Mouse (Mus musculus) Patski (cell line): Measurements from ENCODE around the gene Lhx4. TPM values are rescaled to one million over a fixed set of nuclear protein-coding genes. Genes with fewer than 3 reads are reported as not detected.

Experiments used
- ATAC-seq: fragments of 100-300 bp; one replicate; pipeline ENCODE4 v1.8.0; 2021
- CTCF ChIA-PET: fragments of 350-600 bp; sonication (Branson Sonifier 250); formaldehyde crosslinking; loops from one replicate; lab custom pipeline; 2022; ENCODE audit warnings: inconsistent platforms; lab: Charles Lee
- POLR2A ChIA-PET: fragments of 350-600 bp; sonication (Branson Sonifier 250); formaldehyde crosslinking; loops from one replicate; lab custom pipeline; 2022; ENCODE audit warnings: antibody characterized with exemption, inconsistent platforms; lab: Charles Lee
- DNase-seq: peaks from one replicate; pipeline ENCODE4 v3.0.0-alpha.2; 2011; ENCODE audit warnings: low read depth, low spot score
- H3K27me3 ChIP-seq: fragments of 371-371 bp; one replicate; pipeline ENCODE4 v1.5.1; 2021
- CTCF ChIP-seq: fragments of 100-300 bp; IDR thresholded peaks from one replicate; pipeline ENCODE4 v1.5.1; 2021
- in situ Hi-C: fragments of 300-500 bp; cut with MboI; formaldehyde crosslinking; loops from 3 replicates; pipeline ENCODE4 v1.11.1; 2018; ENCODE audit warnings: low pct_unique_long_range_greater_than_20kb, mixed read lengths
- polyA plus RNA-seq: library from polyadenylated mRNA; unstranded; gene quantifications from one replicate; pipeline ENCODE4 v1.2.3, GENCODE M21; 2021

Gene Lhx4
- polyA plus RNA-seq, 1 experiment from 2014 or later = not detected

- CTCF ChIA-PET = interaction anchor here (0.6 to 6.4 kb wide), 7 partner anchors 8 to 217 kb away, joined by 3 to 45 read pairs (median 5); no protein-coding TSS in a partner anchor
- no peak for DNase-seq
- POLR2A ChIA-PET = no interaction called here
- no peak for TF ChIP-seq CTCF
- H3K27me3 ChIP-seq = no peaks in the 10 kb centered on the region
- ATAC-seq = no peak
- in situ Hi-C loops = loop anchor here (5.0 to 10.0 kb wide), 2 partner anchors 207 to 500 kb away; no protein-coding TSS in a partner anchor
Observed at GRCm38 (mm10) chr1:155784343-155785205, 33.1 kb upstream of the Lhx4 start.

GRCm38 (mm10) chr1:155782382-155782781 is 30.9 kb upstream of the Lhx4 start:
- POLR2A ChIA-PET = interaction anchor here (0.6 kb wide), 1 partner anchor 17 kb away, joined by 3 read pairs; no protein-coding TSS in a partner anchor
- no peaks in the 10 kb centered on the region for H3K27me3 ChIP-seq
- CTCF ChIA-PET = interaction anchor here (6.4 kb wide), 1 partner anchor 206 kb away, joined by 45 read pairs; no protein-coding TSS in a partner anchor
- DNase-seq (no peak), ATAC-seq (no peak)
- in situ Hi-C loops = loop anchor here (10.0 kb wide), 1 partner anchor 498 kb away; no protein-coding TSS in a partner anchor
- no peak for TF ChIP-seq CTCF

DNA sequence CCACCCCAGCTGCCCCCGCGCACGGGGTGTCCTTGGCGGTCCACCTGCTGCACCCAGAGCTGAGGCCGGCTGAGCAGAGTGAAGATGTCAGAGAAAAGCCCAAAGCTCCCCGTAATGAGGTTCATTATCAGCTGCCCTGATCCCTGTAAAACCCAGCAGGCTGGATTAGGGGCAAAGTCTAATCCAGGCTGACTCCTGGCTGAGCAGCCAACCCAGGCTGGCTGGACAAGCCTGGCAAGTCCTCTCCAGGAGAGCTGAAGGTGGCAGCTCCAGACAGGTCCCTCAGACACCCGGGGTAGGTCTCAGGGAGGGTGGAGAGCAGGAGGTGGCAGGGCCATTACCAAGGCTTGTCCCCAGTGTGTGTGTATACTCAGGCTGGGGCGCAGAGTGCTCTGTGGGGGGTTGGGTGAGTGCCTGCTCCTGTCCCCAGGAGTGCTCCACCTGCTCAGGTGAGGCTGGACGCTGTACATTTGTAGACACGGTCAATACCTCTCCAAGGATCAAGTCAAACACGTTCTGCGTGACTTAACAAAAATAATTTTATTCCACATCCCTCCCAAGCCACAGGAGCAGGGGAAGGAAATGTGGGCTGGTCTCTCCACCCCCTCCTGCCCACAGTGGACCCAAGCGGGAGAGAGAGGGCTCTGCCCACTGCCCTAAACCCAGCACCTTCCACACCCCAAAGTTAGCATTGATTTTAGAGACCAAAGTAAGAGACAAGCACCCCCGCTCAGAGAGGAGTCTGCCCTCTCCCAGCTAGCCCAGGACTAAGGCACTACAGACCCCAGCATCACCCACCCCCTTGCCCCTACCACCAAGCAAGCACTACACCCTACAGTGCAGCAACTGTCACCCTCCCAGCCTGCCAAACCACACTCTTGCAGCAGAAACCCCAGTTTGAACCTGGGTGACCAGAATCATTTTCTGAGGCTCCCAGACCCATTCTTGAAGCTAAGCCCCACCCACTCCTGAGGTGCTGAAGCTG is 26.4 kb upstream of the Lhx4 start:
- CTCF ChIA-PET = interaction anchor here (1.1 kb wide), 1 partner anchor 201 kb away, joined by 3 read pairs; no protein-coding TSS in a partner anchor
- POLR2A ChIA-PET = no interaction called here
- ATAC-seq (no peak), DNase-seq (no peak)
- no peaks in the 10 kb centered on the region for H3K27me3 ChIP-seq
- no peak for TF ChIP-seq CTCF
- in situ Hi-C loops = no loop called here

- H3K27me3 ChIP-seq = no peaks in the 10 kb centered on the region
- ChIA-PET CTCF (no interaction called here), POLR2A (no interaction called here)
- DNase-seq (no peak), ATAC-seq (no peak)
- in situ Hi-C loops = no loop called here
- no peak for TF ChIP-seq CTCF
Observed at GRCm38 (mm10) chr1:155759167-155759566, 7.7 kb upstream of the Lhx4 start.

DNA sequence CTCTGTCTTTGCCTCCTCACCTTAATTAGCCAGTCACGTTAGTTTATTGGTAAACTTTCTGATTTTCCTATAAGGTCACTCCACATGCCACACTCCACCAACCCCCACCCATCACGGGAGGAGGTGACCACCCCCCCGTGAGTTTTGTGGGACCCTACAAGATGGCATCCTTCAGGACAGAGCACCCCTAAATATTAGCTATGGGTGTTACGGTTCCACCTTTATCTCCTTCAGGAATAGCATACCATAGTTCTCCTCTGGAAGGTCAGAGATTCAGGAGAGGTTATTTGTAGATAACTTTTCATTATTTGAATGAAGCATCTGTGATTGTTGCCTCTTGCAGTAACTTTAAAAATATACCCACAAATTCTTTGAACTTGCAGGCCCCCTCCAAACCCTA is 7.2 kb upstream of the Lhx4 start:
- ATAC-seq = no peak
- TF ChIP-seq CTCF = no peak
- no peaks in the 10 kb centered on the region for H3K27me3 ChIP-seq
- no peak for DNase-seq
- in situ Hi-C loops = no loop called here
- ChIA-PET CTCF (no interaction called here), POLR2A (no interaction called here)

DNA sequence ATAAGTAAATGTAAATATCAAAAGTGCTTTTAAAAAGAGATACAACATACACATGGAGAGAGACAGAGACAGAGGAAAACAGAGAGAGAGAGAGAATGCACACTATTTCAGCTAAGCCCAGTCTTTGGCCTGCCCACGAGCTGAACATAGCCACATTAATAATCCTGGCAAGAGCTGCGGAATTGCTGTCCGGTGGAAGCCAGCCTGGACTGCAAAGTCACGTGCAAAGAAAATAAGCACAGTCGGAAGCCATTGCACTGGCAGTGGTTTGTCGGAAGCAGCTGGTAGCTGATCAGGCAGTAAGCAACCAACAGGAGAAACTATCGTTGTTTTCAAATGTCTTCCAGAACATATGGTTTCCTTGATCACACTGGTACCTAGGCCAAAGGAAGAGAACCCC is 6.1 kb upstream of the Lhx4 start:
- ChIA-PET POLR2A (no interaction called here), CTCF (no interaction called here)
- no peak for TF ChIP-seq CTCF
- no peak for DNase-seq
- in situ Hi-C loops = no loop called here
- no peaks in the 10 kb centered on the region for H3K27me3 ChIP-seq
- no peak for ATAC-seq

GRCm38 (mm10) chr1:155753411-155753810 is 1.9 kb upstream of the Lhx4 start:
- H3K27me3 ChIP-seq = peaks cover 27% of the 10 kb centered on the region
- ATAC-seq (no peak), DNase-seq (no peak)
- TF ChIP-seq CTCF = no peak
- in situ Hi-C loops = no loop called here
- ChIA-PET POLR2A (interaction anchor here (1.0 to 1.1 kb wide), 2 partner anchors 8 to 9 kb away, joined by 3 read pairs; no protein-coding TSS in a partner anchor), CTCF (interaction anchor here (1.0 kb wide), 1 partner anchor 42 kb away, joined by 3 read pairs; no protein-coding TSS in a partner anchor)

GRCm38 (mm10) chr1:155750517-155751178 is 836 bp downstream of the Lhx4 start:
- ChIA-PET CTCF (no interaction called here), POLR2A (no interaction called here)
- TF ChIP-seq CTCF = no peak
- H3K27me3 ChIP-seq = peaks cover 29% of the 10 kb centered on the region
- in situ Hi-C loops = no loop called here
- DNase-seq (no peak), ATAC-seq (no peak)

DNA sequence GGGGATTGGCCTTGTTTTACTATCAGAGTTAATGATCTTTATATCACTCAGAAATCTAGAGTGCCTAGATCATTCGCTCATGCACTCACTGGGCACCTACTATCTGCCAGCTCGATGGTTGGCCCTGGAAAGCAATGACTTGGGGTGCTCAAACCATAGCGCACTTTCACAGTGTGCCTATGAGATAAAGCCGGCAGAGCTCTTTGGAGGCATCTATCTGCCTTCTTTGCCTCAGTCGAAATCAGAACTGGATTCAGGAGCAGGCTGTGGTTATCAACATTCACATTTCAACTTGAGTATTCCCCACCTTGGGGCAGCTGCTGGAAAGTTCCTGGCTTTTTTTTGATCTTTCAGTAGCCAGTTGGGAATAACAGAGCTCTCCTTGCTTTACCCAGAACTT is 3.6 kb downstream of the Lhx4 start:
- ChIA-PET POLR2A (no interaction called here), CTCF (no interaction called here)
- H3K27me3 ChIP-seq = peaks cover 50% of the 10 kb centered on the region
- in situ Hi-C loops = no loop called here
- no peak for TF ChIP-seq CTCF
- no peak for DNase-seq
- no peak for ATAC-seq

DNA sequence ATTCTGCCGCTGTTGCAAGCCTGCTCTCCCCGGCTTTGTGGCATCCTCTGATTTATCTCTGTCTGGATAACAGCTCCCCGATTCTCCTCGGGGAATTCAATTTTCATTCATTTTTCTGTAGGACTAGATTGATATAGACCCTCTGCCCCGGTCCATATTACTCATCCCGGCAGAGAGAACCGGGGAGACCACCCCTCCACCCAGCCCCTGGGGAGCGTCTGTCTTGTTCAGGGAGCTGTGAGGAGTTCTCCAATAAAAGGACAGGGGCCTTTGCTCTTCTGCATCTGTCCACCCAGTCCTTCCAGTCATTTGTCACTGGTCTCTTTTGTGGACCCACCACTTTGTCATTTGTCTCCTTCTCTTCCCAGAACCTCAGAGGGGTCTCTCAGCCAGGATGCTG is 4.5 kb downstream of the Lhx4 start:
- DNase-seq (no peak), ATAC-seq (no peak)
- CTCF ChIA-PET = no interaction called here
- no peak for TF ChIP-seq CTCF
- POLR2A ChIA-PET = no interaction called here
- in situ Hi-C loops = no loop called here
- peaks cover 52% of the 10 kb centered on the region for H3K27me3 ChIP-seq
